Mouse (Mus musculus): ENCODE data around the gene Sla2. TPM values are rescaled to one million over a fixed set of nuclear protein-coding genes. Genes with fewer than 3 reads are reported as not detected.
"Not testable (repeated sequence)": the region's sequence is repeated elsewhere in the genome, so short reads cannot be mapped to it uniquely, and the experiment has no call there.

Gene Sla2
- total RNA-seq (2022): under 1 TPM; 0.26 to 0.68 (median 0.30) TPM

- DNase-seq (ENCODE audit: low spot score in 2 of 2): no peak
Observed at GRCm38 (mm10) chr2:156887017-156887416, at the start of gene Sla2. Gene Sla2, minus strand, starts transcription at chr2:156887192.

- no peak for DNase-seq (ENCODE audit: low spot score in 2 of 2)
Observed at GRCm38 (mm10) chr2:156935005-156935404, 48.0 kb upstream of the Sla2 start.

GRCm38 (mm10) chr2:156933426-156933825, 46.4 kb upstream of the Sla2 start:
- DNase-seq (ENCODE audit: low spot score in 2 of 2): no peak

- DNase-seq (ENCODE audit: low spot score in 2 of 2): no peak
Observed at GRCm38 (mm10) chr2:156931421-156931820, 44.4 kb upstream of the Sla2 start.

- no peak for DNase-seq (ENCODE audit: low spot score in 2 of 2)
Observed at GRCm38 (mm10) chr2:156930549-156930948, 43.6 kb upstream of the Sla2 start.

- no peak for DNase-seq (ENCODE audit: low spot score in 2 of 2)
Observed at GRCm38 (mm10) chr2:156929519-156930120, 42.6 kb upstream of the Sla2 start.

GRCm38 (mm10) chr2:156928606-156929005, 41.6 kb upstream of the Sla2 start:
- no peak for DNase-seq (ENCODE audit: low spot score in 2 of 2)

- DNase-seq (ENCODE audit: low spot score in 2 of 2): no peak
Observed at GRCm38 (mm10) chr2:156927663-156928062, 40.7 kb upstream of the Sla2 start.

- not testable (repeated sequence) for DNase-seq (ENCODE audit: low spot score in 2 of 2)
Observed at GRCm38 (mm10) chr2:156925611-156926010, 38.6 kb upstream of the Sla2 start.

- DNase-seq (ENCODE audit: low spot score in 2 of 2): not testable (repeated sequence)
Observed at GRCm38 (mm10) chr2:156925075-156925474, 38.1 kb upstream of the Sla2 start.

- DNase-seq (ENCODE audit: low spot score in 2 of 2): no peak
Observed at GRCm38 (mm10) chr2:156924210-156924898, 37.4 kb upstream of the Sla2 start.

- DNase-seq (ENCODE audit: low spot score in 2 of 2): no peak
Observed at GRCm38 (mm10) chr2:156923057-156923456, 36.1 kb upstream of the Sla2 start.

GRCm38 (mm10) chr2:156919796-156920195, 32.8 kb upstream of the Sla2 start:
- no peak for DNase-seq (ENCODE audit: low spot score in 2 of 2)

- DNase-seq (ENCODE audit: low spot score in 2 of 2): not testable (repeated sequence)
Observed at GRCm38 (mm10) chr2:156919191-156919590, 32.2 kb upstream of the Sla2 start.

- no peak for DNase-seq (ENCODE audit: low spot score in 2 of 2)
Observed at GRCm38 (mm10) chr2:156918562-156918961, 31.6 kb upstream of the Sla2 start.

GRCm38 (mm10) chr2:156916419-156917125, 29.6 kb upstream of the Sla2 start:
- no peak for DNase-seq (ENCODE audit: low spot score in 2 of 2)

- DNase-seq (ENCODE audit: low spot score in 2 of 2): no peak
Observed at GRCm38 (mm10) chr2:156915559-156915958, 28.6 kb upstream of the Sla2 start.

- DNase-seq (ENCODE audit: low spot score in 2 of 2): no peak
Observed at GRCm38 (mm10) chr2:156913191-156913590, 26.2 kb upstream of the Sla2 start.

GRCm38 (mm10) chr2:156905931-156906330, 18.9 kb upstream of the Sla2 start:
- not testable (repeated sequence) for DNase-seq (ENCODE audit: low spot score in 2 of 2)

GRCm38 (mm10) chr2:156904976-156905717, 18.2 kb upstream of the Sla2 start:
- peak in 1 of 2 experiments; percentile 58 for DNase-seq (ENCODE audit: low spot score in 2 of 2)

GRCm38 (mm10) chr2:156903367-156903766, 16.4 kb upstream of the Sla2 start:
- no peak for DNase-seq (ENCODE audit: low spot score in 2 of 2)

- DNase-seq (ENCODE audit: low spot score in 2 of 2): not testable (repeated sequence)
Observed at GRCm38 (mm10) chr2:156902411-156902810, 15.4 kb upstream of the Sla2 start.
